Mouse (Mus musculus) urinary bladder, postnatal 25 days (tissue): ENCODE measurements around the gene Hpn.

Experiments
- DNase-seq: peaks from one replicate; pipeline ENCODE4 v3.0.0; 2022; ENCODE audit warnings: low spot score

Gene Hpn

GRCm38 (mm10) chr7:31110861-31111385, 4.2 kb downstream of the Hpn start:
- DNase-seq = no peak

DNA sequence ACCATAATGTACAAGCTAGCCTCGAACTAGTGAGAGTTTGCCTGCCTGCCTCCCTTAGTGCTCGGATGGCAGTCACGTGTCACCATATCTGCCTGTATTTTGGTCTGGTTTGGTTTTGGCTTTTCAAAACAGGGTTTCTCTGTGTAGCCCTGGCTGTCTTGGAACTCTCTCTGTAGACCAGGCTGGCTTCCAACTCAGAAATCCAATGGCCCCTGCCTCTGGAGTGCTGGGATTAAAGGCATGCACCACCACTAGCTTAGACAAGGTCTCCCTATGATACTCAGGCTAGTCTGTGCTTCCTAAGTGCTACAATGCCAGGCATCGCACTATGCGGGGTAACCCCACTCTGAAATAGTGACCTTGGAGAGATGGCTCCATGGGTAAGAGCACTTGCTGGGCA, 5.3 kb downstream of the Hpn start:
- no peak for DNase-seq

DNA sequence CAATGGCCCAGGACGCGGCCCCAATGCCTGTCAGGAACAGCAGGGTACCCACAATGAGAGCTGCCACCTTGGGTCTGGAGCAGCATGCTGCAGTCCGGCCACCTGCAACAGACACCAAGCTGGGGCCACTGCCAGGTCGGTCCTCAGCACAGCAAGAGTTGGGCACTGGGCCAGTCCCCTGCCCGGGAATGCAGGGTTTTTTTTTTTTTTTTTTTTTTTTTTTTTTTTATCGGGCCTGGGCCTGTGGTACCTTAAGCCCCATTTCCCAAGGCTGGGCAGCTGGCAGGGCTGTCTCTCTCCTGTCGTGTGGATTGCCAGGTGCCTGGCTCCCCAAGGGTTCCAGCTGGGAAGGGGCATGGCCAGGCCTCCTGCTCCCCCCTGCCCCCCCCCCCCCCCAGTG, 6.0 kb downstream of the Hpn start:
- no peak for DNase-seq

- DNase-seq = no peak
These were observed 7.3 kb downstream of the Hpn start for GRCm38 (mm10) chr7:31107781-31108180.

DNA sequence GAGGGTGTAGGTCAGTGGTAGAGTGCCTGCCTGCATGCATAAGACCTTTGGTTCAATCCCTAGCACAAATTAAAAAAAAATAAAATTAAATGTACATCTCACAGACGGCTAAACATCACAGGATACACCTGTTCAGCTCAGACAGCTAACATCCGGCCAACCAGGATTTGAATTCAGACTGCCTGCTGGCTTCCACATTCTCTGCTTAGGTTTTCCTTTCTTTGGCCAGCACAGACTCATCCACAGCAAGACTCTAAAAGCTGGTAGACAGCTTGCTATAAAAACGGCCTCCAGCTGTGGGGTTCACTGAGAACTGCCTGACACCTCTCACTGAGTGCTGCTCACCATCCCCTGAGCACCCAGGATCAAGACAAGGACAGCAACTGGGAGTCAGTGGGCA, 8.9 kb downstream of the Hpn start:
- no peak for DNase-seq

GRCm38 (mm10) chr7:31105061-31105768, 9.9 kb downstream of the Hpn start:
- peak; percentile 55 for DNase-seq

DNA sequence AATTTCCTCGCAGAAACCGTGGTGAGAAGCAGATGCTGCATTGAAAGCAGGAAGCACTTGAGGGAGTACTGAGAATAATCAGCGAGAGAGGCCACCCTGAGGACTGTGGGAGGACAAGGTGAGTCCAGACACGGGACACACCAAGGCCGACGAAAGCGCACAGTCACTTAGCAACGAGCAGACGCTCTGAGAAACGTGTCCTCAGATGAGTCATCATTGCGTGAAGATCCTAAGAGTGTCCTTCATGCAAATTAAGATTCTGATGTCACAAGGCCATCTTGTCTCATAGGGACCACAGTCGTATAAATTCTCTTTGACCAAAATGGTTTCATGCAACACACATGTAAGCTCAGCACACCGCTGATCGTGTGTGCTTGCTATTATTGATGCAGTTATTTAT, 14.3 kb downstream of the Hpn start:
- no peak for DNase-seq

- DNase-seq = no peak
These were observed 15.5 kb downstream of the Hpn start for GRCm38 (mm10) chr7:31099612-31099982.

GRCm38 (mm10) chr7:31098697-31099611, 16.1 kb downstream of the Hpn start:
- DNase-seq = no peak

- peak; percentile 89 for DNase-seq
These were observed 17.4 kb downstream of the Hpn start for GRCm38 (mm10) chr7:31097583-31098248.

GRCm38 (mm10) chr7:31096892-31097564, 18.1 kb downstream of the Hpn start:
- no peak for DNase-seq

DNA sequence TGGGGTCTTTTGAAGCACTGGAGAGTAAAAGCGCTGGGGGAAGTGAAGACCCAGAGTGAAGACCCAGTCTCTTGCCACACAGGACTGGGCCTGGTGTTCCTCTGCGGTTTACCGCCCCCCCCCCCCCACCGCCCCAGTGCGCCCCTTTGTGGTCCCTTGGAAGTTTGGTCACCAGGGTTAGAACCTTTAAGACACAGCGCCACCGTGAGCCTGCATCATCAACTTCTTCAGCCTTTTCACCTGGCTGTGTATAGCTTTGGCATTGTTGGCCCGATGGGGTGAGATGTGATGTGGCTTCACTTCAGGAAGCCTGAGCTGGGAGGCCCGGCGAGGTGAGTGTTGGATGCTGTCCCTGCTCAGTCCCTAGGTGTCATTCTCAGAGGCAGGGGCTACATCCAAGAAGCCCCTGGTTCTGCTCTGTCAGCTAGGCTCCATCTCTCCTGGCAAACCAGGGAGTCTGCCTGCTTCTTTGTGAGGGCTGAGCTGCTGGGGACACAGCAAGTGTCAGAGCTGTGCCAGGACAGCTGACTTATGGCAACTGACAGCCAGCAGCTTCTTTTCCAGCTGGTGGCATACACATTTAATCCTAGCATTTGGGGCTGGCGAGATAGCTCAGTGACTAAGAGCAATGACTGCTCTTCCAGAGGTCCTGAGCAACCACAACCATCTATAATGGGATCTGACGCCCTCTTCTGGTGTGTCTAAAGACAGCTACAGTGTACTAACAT, 20.2 kb downstream of the Hpn start:
- DNase-seq = no peak

- DNase-seq = no peak
These were observed 25.4 kb downstream of the Hpn start for GRCm38 (mm10) chr7:31089721-31090120.

DNA sequence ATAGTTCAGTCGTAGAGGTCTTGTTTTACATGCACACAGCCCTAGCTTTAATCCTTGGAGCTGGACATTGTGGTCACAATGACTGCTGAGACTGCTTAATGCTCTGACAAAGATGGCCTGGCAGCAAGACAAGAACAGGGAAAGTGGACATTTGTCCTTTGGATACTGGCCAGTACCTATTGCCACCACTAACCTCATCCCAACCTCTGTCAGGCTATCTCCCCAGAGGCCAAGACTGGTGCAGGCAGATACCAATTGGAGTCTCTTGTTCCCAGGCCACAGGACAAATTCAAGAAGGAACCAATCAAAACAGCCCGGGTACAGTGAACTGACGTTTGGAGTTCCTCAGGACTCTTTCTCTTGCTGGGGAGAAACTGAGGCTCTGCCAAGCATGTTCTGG, 26.9 kb downstream of the Hpn start:
- no peak for DNase-seq

DNA sequence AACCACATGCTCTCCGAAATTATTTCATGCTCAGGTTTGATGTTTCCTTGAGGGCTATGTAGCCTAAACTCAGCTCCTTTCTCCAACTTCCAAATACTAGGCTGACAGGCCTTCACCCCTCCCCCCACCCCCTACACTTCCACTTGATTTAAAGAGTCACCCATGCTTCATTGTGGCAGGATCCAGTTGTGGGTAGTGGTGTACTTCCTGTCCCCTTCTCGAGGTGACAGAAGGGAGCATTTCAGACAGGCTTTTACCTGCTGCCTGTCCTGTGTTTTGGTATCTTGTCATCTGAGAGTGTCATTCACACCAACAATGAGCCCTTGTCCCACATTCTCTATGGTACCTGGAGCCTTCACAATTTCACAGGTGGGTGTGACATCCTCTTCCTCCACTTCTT, 27.8 kb downstream of the Hpn start:
- DNase-seq = no peak

- DNase-seq = no peak
These were observed 28.8 kb downstream of the Hpn start for GRCm38 (mm10) chr7:31086175-31086755.

- no peak for DNase-seq
These were observed 29.9 kb downstream of the Hpn start for GRCm38 (mm10) chr7:31085171-31085570.

DNA sequence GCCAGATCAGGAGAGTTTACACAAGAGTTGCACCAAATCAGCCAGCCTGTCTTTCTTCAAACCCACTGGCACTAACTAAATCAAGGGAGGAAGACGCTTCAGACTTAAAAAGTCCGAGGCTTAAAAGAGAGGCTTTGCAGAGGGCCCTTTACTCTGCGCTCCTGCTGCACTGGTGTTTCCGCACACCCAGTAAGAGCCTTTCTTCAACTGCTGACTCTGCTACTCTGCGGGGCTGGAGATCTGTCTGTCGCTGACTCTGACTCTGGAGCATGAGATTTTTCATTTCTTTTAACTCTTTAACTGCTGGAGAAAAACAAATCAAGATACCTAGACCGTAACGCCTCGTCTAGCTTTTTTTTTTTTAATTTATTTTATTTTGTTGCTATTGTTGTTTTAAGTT, 30.9 kb downstream of the Hpn start:
- DNase-seq = no peak

DNA sequence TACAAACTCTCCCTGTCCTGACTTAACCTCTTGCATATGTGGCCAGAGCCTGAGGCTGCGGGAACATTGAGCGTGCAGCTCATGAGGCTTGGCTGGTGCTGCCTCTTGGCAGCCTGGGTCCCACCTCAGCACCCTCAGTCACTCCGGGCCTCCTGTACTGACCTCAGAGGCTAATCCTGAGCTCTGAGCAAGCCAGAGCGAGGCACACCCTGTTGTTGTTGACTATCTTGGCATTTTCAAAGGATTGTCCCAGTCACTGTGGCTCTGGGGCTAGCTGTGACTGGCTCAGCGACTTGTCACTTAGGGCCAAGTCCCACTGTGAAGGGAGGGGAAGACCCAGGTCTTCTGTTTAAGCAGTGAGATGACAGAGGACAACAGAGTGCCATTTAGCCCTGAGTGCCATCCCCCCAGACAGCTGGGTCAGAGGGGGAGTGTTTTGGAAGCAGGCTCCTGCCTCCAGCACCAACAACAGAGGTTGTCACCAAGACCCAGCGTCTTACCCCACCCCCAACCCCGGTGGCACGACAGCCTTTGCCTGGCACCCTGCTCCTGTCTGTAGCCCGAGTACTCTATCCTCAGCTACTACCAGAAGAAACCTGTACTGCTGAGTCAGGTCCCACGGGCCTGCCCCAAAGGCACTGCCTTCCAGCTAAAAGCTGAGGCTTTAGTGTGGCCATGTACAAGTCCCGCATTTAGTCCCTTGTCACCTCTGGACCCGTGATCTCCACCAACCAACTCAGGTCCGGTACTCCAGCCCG, 32.1 kb downstream of the Hpn start:
- DNase-seq = peak; percentile 51

- DNase-seq = no peak
These were observed 33.0 kb downstream of the Hpn start for GRCm38 (mm10) chr7:31082106-31082505.
